In genomic region chr1:161761556-161761955, GRCm38 (mm10) we compare ENCODE assay signal across 22 mouse cellular contexts. TPM values are rescaled to one million over a fixed set of nuclear protein-coding genes. Genes with fewer than 3 reads are reported as not detected.
DNase-seq lines count a peak whose midpoint lies in the region; ATAC-seq lines count a peak whose summit lies in the region.
"Had no signal": no experiment of that assay in that cellular context is flagged by ENCODE, and none has a peak within 500 bp of the region (broad histone marks: within the 10 kb centered on the region; RNA-seq: fewer than 3 reads in every experiment).

No protein-coding gene starts in this region.

- H3K36me3 ChIP-seq in kidney, embryonic 14.5 days (ENCODE audit: control insufficient read depth, insufficient read depth, low read length), result no peaks in the 10 kb centered on the region
- no peaks in the 10 kb centered on the region for H3K36me3 ChIP-seq in hindbrain, embryonic 16.5 days (ENCODE audit: control insufficient read depth, insufficient read depth, low read length)
- H3K36me3 ChIP-seq: G1E; heart, embryonic 12.5 days; hindbrain, embryonic 10.5 days; hindbrain, embryonic 15.5 days; intestine, embryonic 15.5 days had no signal

- no peaks in the 10 kb centered on the region for H3K9me3 ChIP-seq in kidney, embryonic 14.5 days (ENCODE audit: control insufficient read depth, low read length)
- no peaks in the 10 kb centered on the region for H3K9me3 ChIP-seq in hindbrain, embryonic 16.5 days (ENCODE audit: control insufficient read depth, low read length)
- H3K9me3 ChIP-seq: forebrain, embryonic 13.5 days; G1E; heart, embryonic 12.5 days; hindbrain, embryonic 10.5 days; hindbrain, embryonic 15.5 days; intestine, embryonic 15.5 days had no signal

- H3K27ac ChIP-seq in kidney, embryonic 14.5 days (ENCODE audit: low read depth, low read length), result no peak overlapping the region
- H3K27ac ChIP-seq in hindbrain, embryonic 16.5 days (ENCODE audit: low read depth, low read length), result no peak overlapping the region
- H3K27ac ChIP-seq: forebrain, embryonic 13.5 days; heart, adult 2 months; hindbrain, embryonic 10.5 days; hindbrain, embryonic 15.5 days; intestine, embryonic 15.5 days had no signal

- peak; percentile 81 for ATAC-seq in CD4-positive, CD25-positive, alpha-beta regulatory T cell, adult 4 months
- ATAC-seq in kidney, embryonic 14.5 days (ENCODE audit: low FRiP score, low TSS enrichment), result no peak
- ATAC-seq in hindbrain, embryonic 16.5 days, result no peak
- ATAC-seq: forebrain, embryonic 13.5 days; forebrain, postnatal 0 days; intestine, embryonic 15.5 days had no signal

- no peak overlapping the region for H3K4me3 ChIP-seq in kidney, embryonic 14.5 days (ENCODE audit: low read length)
- no peak overlapping the region for H3K4me3 ChIP-seq in hindbrain, embryonic 16.5 days (ENCODE audit: low read length)
- H3K4me3 ChIP-seq: forebrain, embryonic 13.5 days; heart, adult 2 months; heart, embryonic 12.5 days; hindbrain, embryonic 10.5 days; hindbrain, embryonic 15.5 days; intestine, embryonic 15.5 days had no signal

- H3K27me3 ChIP-seq in kidney, embryonic 14.5 days (ENCODE audit: control insufficient read depth, insufficient read depth, low read length), result no peaks in the 10 kb centered on the region
- no peaks in the 10 kb centered on the region for H3K27me3 ChIP-seq in hindbrain, embryonic 16.5 days (replicated peaks; ENCODE audit: control insufficient read depth, insufficient read depth, low read length)
- H3K27me3 ChIP-seq: forebrain, embryonic 13.5 days; heart, embryonic 12.5 days; hindbrain, embryonic 15.5 days; intestine, embryonic 15.5 days had no signal

- H3K4me1 ChIP-seq in kidney, embryonic 14.5 days (ENCODE audit: control insufficient read depth, insufficient read depth, low read length), result no peaks in the 10 kb centered on the region
- H3K4me1 ChIP-seq in hindbrain, embryonic 16.5 days (ENCODE audit: control insufficient read depth, insufficient read depth, low read depth, low read length), result no peaks in the 10 kb centered on the region
- H3K4me1 ChIP-seq: forebrain, embryonic 13.5 days; heart, embryonic 12.5 days; hindbrain, embryonic 10.5 days; hindbrain, embryonic 15.5 days; intestine, embryonic 15.5 days had no signal

- DNase-seq in CD4-positive helper T cell, adult 2 months (ENCODE audit: low read depth, low spot score), result peak; percentile 84
- DNase-seq in induced T-regulatory cell, adult 2 months (ENCODE audit: low read depth), result peak; percentile 86
- peak; percentile 35 for DNase-seq in thymus, postnatal 14 days
- no peak for DNase-seq in lung, postnatal 25 days (ENCODE audit: low spot score)
- DNase-seq: adrenal gland, postnatal 14 days; B cell, adult 2 months; cerebellum, adult 11-12 months; cerebellum, adult 9-11 months; cerebellum, postnatal 36 days; forebrain, postnatal 0 days; gastrocnemius, postnatal 14 days; heart, adult 2 months had no signal

- WGBS in kidney, embryonic 14.5 days, result 30% methylated on average over 4 of the region's 4 CpGs
- 46% methylated on average over 4 of the region's 4 CpGs for WGBS in hindbrain, embryonic 16.5 days

- no peak overlapping the region for H3K9ac ChIP-seq in kidney, embryonic 14.5 days (ENCODE audit: low read depth, low read length)
- H3K9ac ChIP-seq in hindbrain, embryonic 16.5 days (ENCODE audit: low read depth, low read length), result no peak overlapping the region
- H3K9ac ChIP-seq: forebrain, embryonic 13.5 days; forebrain, postnatal 0 days; heart, embryonic 12.5 days; hindbrain, embryonic 15.5 days; intestine, embryonic 15.5 days had no signal

- H3K4me2 ChIP-seq in kidney, embryonic 14.5 days (replicated peaks; ENCODE audit: low read depth, low read length), result no peak overlapping the region
- H3K4me2 ChIP-seq in hindbrain, embryonic 16.5 days (ENCODE audit: low read length), result no peak overlapping the region
- H3K4me2 ChIP-seq: forebrain, embryonic 13.5 days; heart, embryonic 12.5 days; hindbrain, embryonic 15.5 days; intestine, embryonic 15.5 days had no signal

RNA-seq across cellular contexts. Expression of gene Fasl, which starts 26.7 kb away (rescaled TPM):
- polyA plus RNA-seq in CD4-positive, CD25-positive, alpha-beta regulatory T cell, adult 4 months (2017; shearing (Covaris generic)), result 10 to 100 TPM; 10.7 to 12.7 TPM
- polyA plus RNA-seq in kidney, embryonic 14.5 days (2014; fragmentation: Nextera tagmentation; extraction: Ambion mirVana), result not detected in 2 replicates
- polyA plus RNA-seq in hindbrain, embryonic 16.5 days (2015; fragmentation: Nextera tagmentation; extraction: Ambion mirVana), result 0.08 and 0.10 TPM in 2 replicates
- polyA plus RNA-seq: embryonic facial prominence, embryonic 14.5 days; forebrain, embryonic 13.5 days; forebrain, postnatal 0 days; G1E; heart, embryonic 12.5 days; hindbrain, embryonic 10.5 days; intestine, embryonic 15.5 days had no signal

Comparison
In these comparisons a context has a peak if more than half of its experiments do, and no peak if none do; other contexts are left out.
1. RNA of gene Fasl, which starts 26.7 kb away (polyA plus RNA-seq): 10.7 to 12.7 TPM in CD4-positive, CD25-positive, alpha-beta regulatory T cell, adult 4 months; 0.08 to 0.10 TPM in hindbrain, embryonic 16.5 days and not detected in kidney, embryonic 14.5 days; every median in the first group is over 10 times any median in the second.